Mouse (Mus musculus) left cerebral cortex, postnatal 14 days (tissue): ENCODE data around the gene Dhx37. TPM values are rescaled to one million over a fixed set of nuclear protein-coding genes. Genes with fewer than 3 reads are reported as not detected.
A peak's percentile ranks its signal among the peaks of the same experiment; 100 is the strongest.

Experiments used
- DNase-seq, 2 experiments: peaks; one replicate each; pipeline ENCODE4 v3.0.0; 2021 to 2022; ENCODE audit warnings: low spot score in 2 of 2, mixed read lengths in 1 of 2
- intact Hi-C: fragments of 180-260 bp; cut with DNase I; formaldehyde crosslinking; loops from one replicate; pipeline ENCODE4 v1.15.1; 2025
- long read RNA-seq, 2 experiments: library from polyadenylated mRNA; stranded (forward); transcript quantifications; one replicate each; pipeline ENCODE4 v2.0.0; 2021
- total RNA-seq, 2 experiments: library from RNA; stranded (reverse); gene quantifications; 2 replicates each; pipeline ENCODE4 v1.2.3; 2021

The Dhx37 gene
- total RNA-seq, result 10 to 100 TPM; 10.1 to 10.9 TPM
- long read RNA-seq, experiment 1, full-length matches to known transcripts, result 7 of 9 reads
- long read RNA-seq, experiment 1, partial matches to known transcripts, result 1 of 9 reads
- long read RNA-seq, experiment 1, other reads (novel, unspliced or antisense), result 1 of 9 reads
- long read RNA-seq, experiment 2, full-length matches to known transcripts, result 6 of 11 reads
- long read RNA-seq, experiment 2, partial matches to known transcripts, result 2 of 11 reads
- long read RNA-seq, experiment 2, other reads (novel, unspliced or antisense), result 3 of 11 reads

DNA sequence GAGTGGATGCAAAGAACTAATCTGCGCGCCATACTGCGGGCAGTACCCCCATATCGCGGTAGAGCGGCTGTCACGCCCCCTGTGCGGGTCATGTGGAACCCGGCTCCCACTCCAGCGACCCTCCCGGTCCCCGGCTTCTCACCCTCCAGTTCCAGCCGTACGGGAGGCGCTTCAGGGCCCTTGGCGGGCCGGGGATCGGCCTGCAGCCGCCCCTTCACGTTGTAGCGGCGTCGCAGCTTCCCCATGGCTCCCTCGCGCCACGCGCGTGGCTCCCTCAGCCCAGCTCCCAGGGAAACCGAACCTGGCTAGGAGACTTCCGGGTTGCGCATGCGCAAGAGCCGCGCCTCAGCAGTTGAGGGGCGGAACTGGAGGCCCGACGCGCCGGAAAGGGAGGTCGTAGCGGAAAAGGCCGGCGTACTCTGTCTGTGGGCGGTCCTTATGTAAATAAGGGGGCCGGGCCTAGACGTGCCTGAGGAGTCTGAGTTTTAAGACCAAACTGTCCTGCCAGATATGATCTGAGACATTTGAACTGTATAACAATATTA, at the start of gene Dhx37:
Gene Dhx37, minus strand, starts transcription at position 329 of the 545 bp plus-strand sequence.
- peak; percentile 96 for DNase-seq
- intact Hi-C loops, result no loop called here

DNA sequence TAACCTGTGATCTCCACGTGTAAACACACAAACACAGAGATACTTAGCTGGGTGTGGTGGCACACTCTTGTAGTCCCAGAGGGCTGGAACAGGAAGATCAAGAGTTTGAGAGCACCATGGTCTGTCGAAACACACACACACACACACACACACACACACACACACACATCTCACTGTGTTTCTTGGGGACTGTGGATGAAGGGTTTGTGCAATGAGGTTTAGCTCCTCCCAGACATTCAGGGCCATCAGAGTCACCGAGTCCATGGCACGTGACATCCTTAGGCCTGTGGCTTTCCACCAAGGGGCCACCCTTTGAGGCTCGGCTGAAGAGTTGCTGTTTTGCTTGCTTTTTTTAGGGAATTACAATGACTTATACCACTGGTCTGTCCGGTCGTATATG, 48.6 kb upstream of the Dhx37 start:
- intact Hi-C loops, result no loop called here
- no peak for DNase-seq

DNA sequence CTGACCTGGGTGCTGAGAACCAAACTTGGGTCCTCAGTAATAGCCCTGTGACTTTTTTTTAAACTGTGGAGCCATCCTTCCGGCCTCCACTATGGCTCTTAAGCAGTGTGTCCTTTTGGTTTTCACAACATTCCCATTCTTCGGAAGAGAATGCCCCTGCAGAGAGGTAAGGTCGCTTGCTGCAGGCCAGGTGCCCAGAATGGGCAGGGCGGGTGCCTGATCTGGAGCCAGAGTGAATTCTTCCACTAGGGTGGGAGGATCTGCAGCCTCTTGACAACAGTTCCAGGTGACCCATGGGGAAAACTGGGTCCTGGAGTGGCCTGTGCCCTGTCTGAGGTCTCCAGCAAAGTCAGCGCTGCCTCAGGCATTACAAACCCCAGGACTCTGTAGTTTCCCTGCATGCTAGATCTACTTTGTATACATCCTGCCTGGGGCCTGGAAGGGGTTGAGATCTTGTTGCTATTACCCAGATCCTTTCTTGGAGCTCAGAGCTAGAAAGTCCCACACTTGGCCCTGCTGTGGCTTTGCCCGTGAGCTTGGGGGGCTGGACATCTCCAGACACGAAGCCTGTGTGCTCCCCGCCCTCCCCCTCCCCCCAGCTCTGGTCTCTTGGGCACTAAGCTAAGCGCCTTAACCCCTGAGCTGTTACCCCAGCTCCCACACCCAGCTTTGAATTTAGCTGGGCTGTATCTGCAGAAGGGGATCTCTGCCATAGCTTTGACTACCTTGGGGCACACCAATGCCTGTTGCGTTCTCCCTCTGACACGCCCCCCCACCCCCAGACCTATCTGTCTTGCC, 46.7 kb upstream of the Dhx37 start:
- no peak for DNase-seq
- intact Hi-C loops, result no loop called here

DNA sequence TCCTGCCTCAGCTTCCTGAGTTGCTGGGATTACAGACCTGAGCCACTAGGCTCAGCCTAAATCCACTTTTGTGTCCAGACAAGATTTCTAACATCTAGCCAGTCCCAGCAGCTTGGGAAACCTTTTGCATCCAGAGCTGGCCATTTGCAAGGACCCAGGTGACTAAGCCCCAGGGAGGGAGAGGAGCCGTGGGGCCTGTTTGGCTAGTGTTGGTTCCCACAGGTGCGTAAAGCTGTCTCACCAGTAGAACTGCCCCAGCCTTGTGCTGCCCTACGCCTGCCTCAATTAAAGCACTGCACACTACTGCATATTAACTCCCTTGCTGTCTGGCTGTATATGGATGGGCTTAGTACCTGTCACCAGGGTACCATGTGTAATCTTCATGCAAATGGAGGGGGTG, 45.5 kb upstream of the Dhx37 start:
- DNase-seq, result no peak
- intact Hi-C loops, result no loop called here

DNA sequence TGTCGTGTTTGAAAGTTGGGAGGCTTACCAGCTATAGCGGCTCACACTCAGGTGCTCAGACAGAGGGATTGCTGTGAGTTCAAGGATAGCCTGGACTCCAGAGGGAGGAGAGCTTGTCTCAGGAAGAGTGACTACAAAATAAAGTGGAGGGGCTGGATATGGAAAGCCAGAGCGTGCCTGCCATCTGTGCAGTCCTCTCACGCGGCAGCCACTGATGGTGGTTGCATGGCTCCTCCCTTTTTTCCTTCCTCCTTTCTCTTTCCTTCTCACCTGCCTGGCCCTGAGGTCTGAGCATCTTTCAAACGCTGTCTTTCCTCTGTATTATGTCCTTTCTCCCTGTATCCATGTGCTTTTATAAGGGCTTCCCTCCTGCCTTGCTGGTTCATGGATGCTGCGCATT, 44.1 kb upstream of the Dhx37 start:
- intact Hi-C loops, result no loop called here
- DNase-seq, result no peak

DNA sequence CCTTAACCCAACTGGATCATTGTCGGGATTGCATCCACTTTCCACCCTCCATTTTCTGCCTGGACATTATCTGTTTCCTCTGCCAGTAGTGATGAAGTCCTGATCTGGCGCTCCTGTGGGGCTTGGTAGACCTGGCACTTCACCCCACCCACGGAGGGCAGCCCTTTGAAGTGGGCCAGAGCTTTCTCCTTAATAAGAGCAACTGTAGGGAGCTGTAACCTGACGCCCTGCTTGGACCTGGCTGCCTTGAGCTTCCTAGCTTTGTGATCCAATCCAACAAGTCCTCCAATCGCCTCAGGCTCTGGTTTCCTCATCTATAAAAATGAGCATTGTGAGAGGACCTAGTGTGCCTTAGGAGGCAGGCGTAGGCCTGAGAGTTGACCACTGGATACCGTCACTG, 43.6 kb upstream of the Dhx37 start:
- intact Hi-C loops, result no loop called here
- DNase-seq, result no peak

DNA sequence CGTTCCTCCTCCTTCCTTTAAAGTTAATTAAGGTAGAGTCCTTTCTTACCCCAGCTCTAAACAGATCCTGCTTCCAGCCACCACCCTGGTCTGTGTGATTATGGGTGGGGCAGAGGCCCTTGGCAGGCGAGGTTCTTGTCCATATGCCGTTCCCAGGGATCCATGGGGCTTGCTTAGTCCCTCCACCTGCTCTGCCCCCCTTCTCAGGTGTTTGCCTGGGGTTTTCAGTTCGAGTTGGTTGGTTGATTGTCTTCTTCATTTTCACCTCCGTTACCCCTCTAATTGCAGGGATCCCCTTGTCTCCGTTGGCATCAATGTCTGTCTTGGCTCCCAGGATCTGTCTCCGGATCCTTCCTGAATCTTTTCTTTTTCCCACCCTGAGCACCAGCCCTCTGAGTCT, 42.9 kb upstream of the Dhx37 start:
- no peak for DNase-seq
- intact Hi-C loops, result no loop called here

DNA sequence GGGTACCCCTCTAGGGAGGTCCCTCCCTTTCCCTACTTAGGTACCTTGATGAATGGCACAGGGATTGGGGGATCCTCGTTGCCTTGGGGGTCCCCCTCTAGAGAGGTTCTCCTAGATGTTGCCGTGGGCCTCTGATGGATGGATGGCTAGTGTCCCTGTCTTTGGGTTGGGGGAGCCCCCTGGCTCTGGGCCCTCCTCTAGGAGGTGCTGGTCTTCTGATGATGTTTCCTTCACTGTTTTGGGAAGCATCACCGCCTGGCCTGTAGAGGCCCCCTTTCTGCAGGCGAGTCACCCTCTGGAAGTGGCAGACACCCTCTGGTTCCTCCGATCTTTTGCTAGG, 42.3 kb upstream of the Dhx37 start:
- peak in 1 of 2 experiments; percentile 56 for DNase-seq
- intact Hi-C loops, result no loop called here

DNA sequence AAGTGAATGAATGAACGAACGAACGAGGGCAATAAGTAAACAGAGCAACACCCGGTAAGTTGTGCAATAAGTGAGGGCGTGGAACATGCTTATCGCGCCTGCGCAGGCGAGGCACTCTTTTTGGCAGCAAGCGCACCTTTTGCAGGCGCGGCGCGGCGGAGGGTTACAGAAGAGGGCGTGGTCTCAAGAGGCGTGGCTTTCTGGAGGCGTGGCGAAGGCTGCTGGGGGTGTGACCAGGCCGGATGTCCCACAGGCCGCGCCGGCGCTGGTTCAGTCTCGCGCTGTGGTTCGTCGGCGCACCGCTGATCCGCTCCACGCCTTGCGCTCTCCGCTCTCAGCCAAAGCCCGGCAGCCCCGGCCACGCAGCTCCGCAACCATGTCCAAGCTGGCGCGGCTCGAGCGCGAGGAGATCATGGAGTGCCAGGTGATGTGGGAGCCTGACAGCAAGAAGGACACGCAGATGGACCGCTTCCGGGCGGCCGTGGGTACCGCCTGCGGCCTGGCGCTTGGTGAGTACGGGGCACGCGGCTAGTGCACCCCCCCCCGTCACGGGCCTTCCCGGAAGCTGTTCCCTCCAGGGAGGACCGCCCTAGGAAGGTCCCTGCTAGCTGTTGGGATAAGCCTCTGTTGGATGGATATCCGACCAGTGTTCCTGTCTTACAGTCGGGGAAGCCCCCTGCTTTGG, 41.8 kb upstream of the Dhx37 start, which contains the start of gene Aacs:
Gene Aacs, plus strand, starts transcription at position 214 of the 685 bp plus-strand sequence.
- intact Hi-C loops, result loop anchor here (1.0 kb wide), 1 partner anchor 9 kb away; no protein-coding TSS in a partner anchor

DNA sequence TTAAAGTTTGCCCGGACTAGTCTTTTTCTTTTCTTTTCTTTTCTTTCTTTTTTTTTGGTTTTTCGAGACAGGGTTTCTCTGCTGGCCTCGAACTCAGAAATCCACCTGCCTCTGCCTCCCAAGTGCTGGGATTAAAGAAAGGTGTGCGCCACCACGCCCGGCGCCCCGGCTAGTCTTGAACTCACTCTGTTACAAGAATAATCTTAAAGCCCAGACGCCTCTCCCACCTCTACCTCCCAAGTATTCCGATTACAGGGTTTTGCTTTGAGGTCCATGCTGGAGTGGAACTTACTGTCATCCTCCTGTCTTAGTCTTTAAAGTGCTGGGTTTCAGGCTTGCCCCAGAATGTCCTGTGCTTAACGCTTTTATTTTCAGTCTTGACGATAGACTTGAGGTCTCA, 41.1 kb upstream of the Dhx37 start:
- DNase-seq, result no peak
- intact Hi-C loops, result loop anchor here (1.0 kb wide), 1 partner anchor 9 kb away; no protein-coding TSS in a partner anchor

More for the DNA sequence above, 41.8 kb upstream of the Dhx37 start, which contains the start of gene Aacs:
- peak; percentile 96 to 98 for DNase-seq

DNA sequence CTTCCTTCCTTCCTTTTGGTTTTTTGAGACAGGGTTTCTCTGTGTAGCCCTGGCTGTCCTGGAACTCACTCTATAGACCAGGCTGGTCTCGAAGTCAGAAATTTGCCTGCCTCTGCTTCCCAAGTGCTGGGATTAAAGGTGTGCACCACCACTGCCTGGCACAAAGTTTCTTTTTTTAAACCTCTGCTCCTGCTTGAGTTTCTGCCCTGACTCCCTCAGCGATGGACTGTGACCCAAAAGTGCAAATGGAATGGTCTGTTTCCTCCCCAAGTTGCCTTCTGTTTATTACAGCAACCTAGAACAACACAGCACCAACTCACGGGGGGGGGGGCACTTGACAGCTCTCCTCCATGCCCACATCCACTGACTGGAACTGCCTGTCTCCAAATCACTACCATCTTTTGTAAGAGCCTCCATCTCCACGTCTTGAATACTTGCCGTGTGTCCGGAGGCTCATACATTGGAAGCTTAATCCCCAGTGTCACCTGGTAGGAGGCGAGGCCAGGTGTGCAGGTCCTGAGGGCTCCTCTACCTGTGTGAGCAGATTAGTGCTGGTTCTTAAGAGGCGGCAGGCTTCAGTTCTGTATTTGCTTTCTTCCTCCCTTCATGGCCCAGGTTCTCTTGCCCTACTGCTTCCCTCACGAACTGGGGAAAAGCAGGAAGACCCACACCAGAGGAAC, 39.0 kb upstream of the Dhx37 start:
- intact Hi-C loops, result no loop called here
- DNase-seq, result no peak

DNA sequence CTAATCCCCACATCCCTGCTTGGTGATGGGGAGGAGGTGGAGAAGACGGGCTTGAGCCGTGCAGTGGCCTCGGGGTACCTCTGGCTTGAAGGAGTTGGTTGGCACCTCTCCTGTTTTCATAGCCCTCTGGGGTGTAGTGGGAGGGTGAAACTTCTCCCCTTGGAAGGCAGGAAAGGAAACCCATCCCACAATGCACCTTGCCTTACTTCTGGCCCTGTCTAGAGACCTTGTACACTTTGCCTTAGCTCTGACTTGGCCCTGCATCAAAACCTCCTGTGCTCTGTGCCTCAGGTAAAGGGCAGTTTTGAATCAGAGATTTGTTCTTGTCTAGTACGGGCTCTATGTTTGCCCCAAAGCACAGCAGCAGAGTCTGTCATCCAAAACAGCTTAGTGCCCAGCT, 36.8 kb upstream of the Dhx37 start:
- no peak for DNase-seq
- intact Hi-C loops, result no loop called here

DNA sequence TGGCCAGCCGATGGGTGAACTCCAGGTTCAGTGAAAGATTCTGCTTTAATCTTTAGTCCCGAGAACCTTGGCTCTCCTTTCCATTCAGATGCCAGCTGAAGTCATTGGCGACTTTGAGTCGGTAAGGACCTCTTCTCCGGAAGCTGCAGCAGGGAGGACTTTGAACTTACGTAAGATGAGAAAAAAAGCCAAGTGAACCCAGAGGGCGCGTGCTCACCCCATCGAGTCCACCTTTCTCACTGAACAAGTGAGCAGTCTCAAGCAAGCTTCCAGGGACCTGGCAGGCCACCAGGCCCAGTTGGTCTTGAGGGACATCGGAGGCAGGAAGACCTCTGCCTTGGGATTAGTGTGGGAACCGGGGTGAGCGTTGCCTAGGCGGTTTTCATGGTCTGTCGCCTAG, 33.3 kb upstream of the Dhx37 start:
- intact Hi-C loops, result no loop called here
- DNase-seq, result no peak

DNA sequence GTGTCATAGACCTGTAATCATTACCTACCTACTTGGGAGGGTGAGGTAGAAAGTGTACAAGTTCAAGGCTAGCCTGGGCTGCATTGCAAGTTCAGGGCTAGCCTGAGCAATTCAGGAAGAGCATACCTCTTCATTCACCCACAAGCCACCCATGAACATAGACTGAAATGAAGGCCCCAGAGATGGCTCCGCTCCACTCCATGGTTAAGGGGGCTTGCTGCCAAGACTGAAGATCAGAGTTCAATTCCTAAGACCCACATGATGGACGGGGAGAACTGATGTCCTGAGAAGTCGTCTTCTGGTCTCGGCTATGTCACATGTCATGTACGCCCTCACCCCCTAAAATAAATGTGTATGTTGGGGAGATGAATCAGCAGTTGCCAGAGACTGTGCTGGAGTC, 32.6 kb upstream of the Dhx37 start:
- intact Hi-C loops, result loop anchor here (1.0 kb wide), 1 partner anchor 9 kb away; the partner anchor contains the start of gene Aacs
- DNase-seq, result no peak

DNA sequence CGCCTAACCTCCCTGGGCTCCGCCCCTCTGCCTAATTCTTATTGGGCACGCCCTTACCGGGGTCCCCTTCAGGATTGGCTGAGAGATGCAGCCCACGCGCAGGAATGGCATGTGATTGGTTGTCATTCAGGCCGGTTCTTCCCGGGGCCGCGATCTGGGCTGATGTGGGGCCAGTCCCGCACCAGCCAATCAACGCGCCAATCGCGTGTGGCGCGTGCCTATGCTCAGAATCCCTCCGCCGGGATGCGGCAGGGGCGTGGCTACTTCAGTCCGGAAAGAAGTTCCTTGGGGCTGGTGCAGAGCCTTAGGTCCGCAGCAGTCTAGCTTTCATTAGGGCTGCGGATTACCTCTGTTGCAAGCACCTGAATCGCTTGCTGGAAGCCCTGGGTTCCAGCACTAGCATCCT, 31.8 kb upstream of the Dhx37 start:
- intact Hi-C loops, result loop anchor here (1.0 kb wide), 1 partner anchor 10 kb away; the partner anchor contains the start of gene Aacs
- peak; percentile 98 for DNase-seq

DNA sequence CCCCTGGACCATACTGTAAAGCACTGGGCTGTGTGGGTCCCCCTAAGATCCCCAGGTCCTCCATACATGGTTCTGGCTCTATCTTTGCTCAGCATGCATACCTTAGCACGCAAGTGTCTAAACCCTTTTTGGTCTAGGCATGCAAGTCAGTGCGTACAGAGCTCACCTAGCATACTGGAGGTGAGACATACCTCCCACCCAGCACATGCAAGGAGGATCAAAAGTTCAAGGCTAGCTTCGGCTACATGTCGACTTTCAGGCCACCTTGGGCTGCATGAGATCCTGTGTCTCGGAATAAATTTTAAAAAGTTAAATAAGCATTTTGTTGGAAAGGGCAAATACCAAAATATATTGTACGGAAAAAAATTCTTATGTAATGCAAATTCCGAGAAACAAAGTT, 31.3 kb upstream of the Dhx37 start:
- no peak for DNase-seq
- intact Hi-C loops, result no loop called here

DNA sequence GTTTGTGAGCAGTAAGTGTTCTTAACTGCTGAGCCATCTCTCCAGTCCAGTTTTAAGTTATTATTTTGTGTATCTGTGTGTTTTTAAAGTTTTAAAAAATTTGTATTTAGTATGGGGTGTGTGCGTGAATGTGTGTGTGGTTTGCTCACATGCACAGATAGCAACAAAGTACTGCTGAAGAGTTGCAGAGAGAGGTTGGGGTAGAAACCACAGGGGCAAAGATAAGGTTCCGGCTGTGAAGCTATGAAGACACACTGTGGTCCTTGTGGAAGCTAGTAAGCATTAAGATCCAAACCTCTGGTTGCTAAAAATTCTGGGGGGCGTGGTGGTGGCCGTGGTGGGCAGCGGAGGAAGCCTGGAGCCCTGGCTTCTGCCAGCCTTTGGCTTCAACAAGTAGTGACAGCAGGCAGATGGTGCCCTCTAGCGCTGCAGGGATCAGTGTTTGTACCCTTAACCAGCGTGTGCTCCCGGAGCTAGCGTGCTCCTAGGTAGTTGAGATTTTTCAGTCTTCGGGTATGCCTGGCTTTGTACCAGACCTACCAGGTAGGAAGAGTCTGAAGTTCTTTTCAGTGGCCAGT, 28.0 kb upstream of the Dhx37 start:
- intact Hi-C loops, result loop anchor here (5.0 kb wide), 1 partner anchor 85 kb away; no protein-coding TSS in a partner anchor
- DNase-seq, result peak in 1 of 2 experiments; percentile 59

DNA sequence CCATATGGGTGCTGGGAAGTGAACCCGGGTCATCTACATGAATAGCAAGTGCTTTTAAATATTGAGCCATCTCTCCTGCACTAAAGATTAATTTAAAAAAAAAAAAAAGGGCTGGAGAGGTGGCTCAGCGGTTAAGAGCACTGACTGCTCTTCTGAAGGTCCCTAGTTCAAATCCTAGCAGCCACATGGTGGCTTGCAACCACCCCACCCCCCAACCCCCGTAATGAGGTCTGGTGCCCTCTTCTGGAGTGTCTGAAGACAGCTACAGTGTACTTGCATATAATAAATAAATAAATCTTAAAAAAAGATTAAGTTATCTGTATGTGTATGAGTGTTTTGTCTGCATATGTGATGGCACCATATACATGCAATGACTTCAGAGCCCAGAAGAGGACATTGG, 26.7 kb upstream of the Dhx37 start:
- DNase-seq, result no peak
- intact Hi-C loops, result loop anchor here (5.0 kb wide), 1 partner anchor 83 kb away; no protein-coding TSS in a partner anchor

DNA sequence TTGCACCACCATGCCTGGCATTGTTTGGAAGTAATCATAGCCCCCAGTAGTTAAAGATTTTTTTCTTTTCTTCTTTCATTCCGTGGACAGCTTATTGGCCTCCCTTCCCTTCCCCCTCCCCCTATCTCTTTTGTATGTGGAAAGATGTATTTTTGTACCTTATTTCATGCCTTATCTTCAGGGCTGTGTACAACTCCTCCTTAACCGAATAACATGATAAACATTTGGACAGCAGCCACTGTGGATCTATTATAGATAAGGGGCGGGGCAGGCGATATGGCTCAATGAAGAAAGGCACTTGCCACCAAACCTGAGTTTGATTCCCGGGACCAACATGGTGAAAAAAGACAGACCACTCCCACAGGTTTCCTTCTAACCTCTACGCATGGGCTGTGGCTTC, 23.6 kb upstream of the Dhx37 start:
- intact Hi-C loops, result no loop called here
- DNase-seq, result no peak
